Mouse (Mus musculus) cerebellum, adult (tissue): ENCODE results near the gene Cryba1.

ENCODE experiments used
- ATAC-seq: cut with Nextera tagmentation; 2 replicates; pipeline ENCODE4 v1.9.2; 2017; ENCODE audit warnings: mild to moderate bottlenecking, moderate library complexity, mixed read lengths; ENCODE audit not compliant: insufficient number of reproducible peaks, low FRiP score, low TSS enrichment

The Cryba1 gene

GRCm38 (mm10) chr11:77724766-77725165 lies 317 bp downstream of the Cryba1 start:
- ATAC-seq = no peak

- no peak for ATAC-seq
Observed at GRCm38 (mm10) chr11:77721389-77721788, 3.7 kb downstream of the Cryba1 start.

GRCm38 (mm10) chr11:77719055-77719454 lies 6.0 kb downstream of the Cryba1 start:
- no peak for ATAC-seq

- no peak for ATAC-seq
Observed at GRCm38 (mm10) chr11:77713736-77714135, 11.3 kb downstream of the Cryba1 start.

GRCm38 (mm10) chr11:77709039-77709438 lies 16.0 kb downstream of the Cryba1 start:
- ATAC-seq = no peak

GRCm38 (mm10) chr11:77705920-77706319 lies 19.2 kb downstream of the Cryba1 start:
- ATAC-seq = no peak

GRCm38 (mm10) chr11:77697232-77697631 lies 27.9 kb downstream of the Cryba1 start:
- no peak for ATAC-seq

- no peak for ATAC-seq
Observed at GRCm38 (mm10) chr11:77693026-77693425, 32.1 kb downstream of the Cryba1 start.

- no peak for ATAC-seq
Observed at GRCm38 (mm10) chr11:77687541-77688131, 37.4 kb downstream of the Cryba1 start.

GRCm38 (mm10) chr11:77686841-77687540 lies 38.1 kb downstream of the Cryba1 start:
- no peak for ATAC-seq

- 0 out of 2 replicates have a peak, but pooled peaks have one; percentile 33 for ATAC-seq
Observed at GRCm38 (mm10) chr11:77686346-77686840, 38.7 kb downstream of the Cryba1 start.

GRCm38 (mm10) chr11:77685383-77686265 lies 39.5 kb downstream of the Cryba1 start, which contains the start of gene Nufip2:
TSS of gene Nufip2 (plus strand) at chr11:77686155.
- peak; percentile 98 for ATAC-seq

GRCm38 (mm10) chr11:77684896-77685295 lies 40.2 kb downstream of the Cryba1 start:
- no peak for ATAC-seq

- ATAC-seq = no peak
Observed at GRCm38 (mm10) chr11:77680018-77680417, 45.1 kb downstream of the Cryba1 start.

- no peak for ATAC-seq
Observed at GRCm38 (mm10) chr11:77673428-77673991, 51.6 kb downstream of the Cryba1 start.

GRCm38 (mm10) chr11:77672746-77673145 lies 52.3 kb downstream of the Cryba1 start:
- ATAC-seq = no peak
